Mouse (Mus musculus) C2C12 (cell line): Measurements from ENCODE around the gene Hoxc4.

Source experiments
- CTCF ChIP-seq: IDR thresholded peaks from one replicate; pipeline ENCODE4 v1.5.1; 2011; ENCODE audit not compliant: control insufficient read depth, insufficient read depth, insufficient read length
- MAX ChIP-seq: IDR thresholded peaks from one replicate; pipeline ENCODE4 v1.6.1; 2011; ENCODE audit warnings: mild to moderate bottlenecking, control low read depth
- MYOD1 ChIP-seq: IDR thresholded peaks from one replicate; pipeline ENCODE4 v1.6.1; 2011; ENCODE audit warnings: low read depth; ENCODE audit not compliant: control insufficient read depth, insufficient read length
- USF1 ChIP-seq: IDR thresholded peaks from one replicate; pipeline ENCODE4 v1.6.1; 2011; ENCODE audit warnings: low read depth, mild to moderate bottlenecking, control low read depth, moderate library complexity

DNA sequence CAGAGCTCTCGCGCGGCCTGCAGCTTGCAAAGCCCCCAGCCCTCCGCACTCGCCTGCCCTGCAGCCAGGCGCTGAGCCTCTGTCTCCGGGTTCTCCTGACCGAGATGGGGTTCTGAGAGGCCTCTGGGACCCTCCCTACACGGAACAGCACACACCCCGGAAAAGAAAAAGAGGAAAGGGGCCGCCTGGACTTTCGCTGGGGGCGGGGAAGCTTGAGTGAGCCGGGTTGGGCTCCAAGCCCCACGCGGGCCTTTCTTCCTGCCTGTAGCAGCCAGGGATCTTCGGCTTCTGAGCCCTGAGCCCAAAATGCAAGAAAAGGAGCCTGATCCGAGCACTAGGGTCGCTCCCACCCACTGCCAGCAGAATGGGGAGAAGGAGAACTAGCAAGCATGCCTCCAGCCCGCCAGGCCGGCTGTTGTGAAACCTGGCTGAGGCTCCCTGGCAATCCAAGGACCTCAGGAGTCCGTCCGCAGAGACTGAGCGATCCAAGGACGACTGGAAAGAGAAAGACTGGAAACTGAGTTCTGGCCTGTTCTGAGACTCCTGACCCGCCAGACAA is 6.7 kb upstream of the Hoxc4 start:
- TF ChIP-seq USF1, result no peak
- TF ChIP-seq CTCF, result no peak
- no peak for TF ChIP-seq MAX
- no peak for TF ChIP-seq MYOD1
